Mouse (Mus musculus): Measurements from ENCODE around the gene Mtus2. TPM values are rescaled to one million over a fixed set of nuclear protein-coding genes. Genes with fewer than 3 reads are reported as not detected.

Mtus2 gene
- 8.4 and 9.7 TPM in 2 replicates for polyA plus RNA-seq (2015; fragmentation: Nextera tagmentation; extraction: Ambion mirVana)

DNA sequence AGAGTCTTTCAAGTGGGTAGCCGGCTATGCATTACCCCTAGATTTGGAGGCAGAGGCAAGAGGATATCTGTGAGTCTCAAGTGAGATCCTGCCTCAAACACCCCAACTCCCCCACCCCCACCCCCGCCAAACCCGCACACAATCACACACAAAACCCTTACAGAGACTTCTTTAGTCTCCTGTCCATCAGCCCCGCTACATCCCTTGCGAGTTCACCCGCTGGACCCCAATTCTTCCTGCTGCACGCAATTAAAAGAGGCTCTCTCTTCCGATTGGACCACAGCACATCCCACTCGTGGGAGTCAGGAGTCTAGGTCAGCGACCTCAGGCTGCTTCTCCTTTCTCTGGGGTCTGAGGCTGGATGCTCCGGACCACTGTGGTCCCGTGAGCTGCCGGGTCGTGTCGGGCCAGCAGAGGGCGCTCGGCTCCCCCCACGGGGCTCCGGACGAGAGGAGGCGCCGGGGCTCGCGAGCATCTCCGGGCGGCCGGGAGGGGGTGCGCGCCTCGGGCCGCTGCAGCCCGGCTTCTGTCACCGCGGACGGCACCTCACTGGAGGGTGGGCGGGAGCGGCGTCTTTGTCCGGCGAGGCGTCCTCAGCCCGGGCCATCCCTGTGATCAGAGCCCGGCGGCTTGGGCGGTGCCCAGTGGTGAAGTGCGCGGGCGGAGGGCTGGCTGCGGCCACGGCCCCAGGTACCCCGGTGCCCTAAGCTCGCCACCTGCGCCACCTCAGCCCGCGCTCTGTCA lies at the start of gene Mtus2:
TSS of gene Mtus2 (plus strand) at position 500 of the 744 bp plus-strand sequence.

Other genes starting within 250 kb of the Mtus2 start
- gene Flt1, start 231.3 kb upstream of the Mtus2 start, polyA plus RNA-seq (2015; fragmentation: Nextera tagmentation; extraction: Ambion mirVana) = 6.3 and 13.2 TPM in 2 replicates
- 578 and 663 TPM in 2 replicates for gene Pomp, start 96.9 kb upstream of the Mtus2 start, polyA plus RNA-seq (2015; fragmentation: Nextera tagmentation; extraction: Ambion mirVana)
- 5.2 and 7.9 TPM in 2 replicates for gene Slc46a3, start 62.5 kb upstream of the Mtus2 start, polyA plus RNA-seq (2015; fragmentation: Nextera tagmentation; extraction: Ambion mirVana)